In the genomic region with DNA sequence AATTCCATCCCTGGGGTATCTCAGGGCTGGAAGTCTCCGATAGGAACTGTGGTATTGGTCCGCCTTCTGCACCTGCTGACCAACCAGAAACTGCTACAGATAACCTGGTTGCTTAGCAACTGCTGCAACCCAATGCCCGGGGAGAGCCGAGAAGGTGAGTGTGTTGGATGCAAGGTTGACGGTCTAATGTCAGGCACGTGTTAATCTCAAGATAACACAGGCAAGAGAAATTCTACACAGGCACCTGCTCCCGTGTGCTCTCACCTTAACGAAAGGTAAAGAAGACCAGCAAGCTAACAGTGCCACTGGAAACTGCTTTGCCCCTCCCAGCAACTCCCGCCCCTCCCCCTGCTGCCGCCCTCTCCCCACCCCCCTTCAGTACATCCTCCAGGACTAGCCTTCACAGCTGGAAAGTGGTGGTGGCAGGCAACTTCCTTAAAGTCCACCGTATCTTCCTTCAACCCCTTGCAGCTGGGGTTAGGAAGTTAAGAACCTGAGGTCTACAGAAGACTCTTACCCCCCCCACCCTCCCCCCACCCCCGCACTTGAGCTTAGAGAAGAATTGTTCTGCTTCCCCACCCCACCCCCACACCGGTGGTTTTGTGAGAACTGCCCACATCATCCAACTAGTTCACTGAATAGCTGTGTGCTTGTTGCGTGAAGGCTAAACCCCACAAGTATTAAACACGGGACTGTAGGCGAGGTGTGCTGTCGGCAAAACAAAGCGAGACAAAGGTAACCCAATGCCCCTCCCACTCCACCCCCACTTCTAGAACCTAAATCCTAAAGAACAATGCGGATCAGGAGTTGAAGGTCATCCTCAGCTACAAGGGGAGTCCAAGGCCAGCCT, we compare ENCODE assay signal across 7 mouse cellular contexts. TPM values are rescaled to one million over a fixed set of nuclear protein-coding genes. Genes with fewer than 3 reads are reported as not detected.
A peak's percentile ranks its signal among the peaks of the same experiment; 100 is the strongest.
DNase-seq lines count a peak whose midpoint lies in the region; ATAC-seq and TF ChIP-seq lines count a peak whose summit lies in the region.

No protein-coding gene starts in this region.

- H3K4me1 ChIP-seq in spleen, adult 2 months (ENCODE audit: control insufficient read depth, insufficient read depth, insufficient read length) = peaks cover 24% of the 10 kb centered on the region; the same call in 1 of the 2 replicates
- H3K4me1 ChIP-seq in embryonic facial prominence, embryonic 11.5 days (ENCODE audit: control insufficient read depth, insufficient read depth, low read length) = no peaks in the 10 kb centered on the region
- peaks cover 44% of the 10 kb centered on the region for H3K4me1 ChIP-seq in limb, embryonic 10.5 days
- H3K4me1 ChIP-seq in neural tube, embryonic 15.5 days = peaks cover 31% of the 10 kb centered on the region

- TF ChIP-seq POLR2A in spleen, adult 2 months (IDR thresholded peaks at IDR 0.05; ENCODE audit: low read depth, low read length) = no peak

- peak; percentile 61; the same call in 1 of the 2 replicates for ATAC-seq in embryonic facial prominence, embryonic 11.5 days (replicated peaks; ENCODE audit: insufficient number of reproducible peaks, low FRiP score, low TSS enrichment, low read depth)
- peak; percentile 88 for ATAC-seq in neural tube, embryonic 15.5 days (ENCODE audit: low FRiP score)

- WGBS in spleen, adult 2 months = 11% methylated on average over 19 of the region's 19 CpGs
- WGBS in embryonic facial prominence, embryonic 11.5 days = 15% methylated on average over 19 of the region's 19 CpGs
- WGBS in limb, embryonic 10.5 days = 21% methylated on average over 19 of the region's 19 CpGs
- WGBS in neural tube, embryonic 15.5 days = 23% methylated on average over 19 of the region's 19 CpGs

- peak overlapping the region; percentile 58 for H3K27ac ChIP-seq in spleen, adult 2 months (ENCODE audit: insufficient read depth, low read length)
- H3K27ac ChIP-seq in embryonic facial prominence, embryonic 11.5 days (replicated peaks; ENCODE audit: low read depth, low read length) = no peak overlapping the region
- no peak overlapping the region for H3K27ac ChIP-seq in limb, embryonic 10.5 days
- peak overlapping the region; percentile 72 for H3K27ac ChIP-seq in neural tube, embryonic 15.5 days (replicated peaks)

- peak overlapping the region; percentile 16 for H3K4me3 ChIP-seq in spleen, adult 2 months (ENCODE audit: extremely low read depth, insufficient read depth, insufficient read length)
- no peak overlapping the region for H3K4me3 ChIP-seq in embryonic facial prominence, embryonic 11.5 days (ENCODE audit: low read depth, low read length)
- H3K4me3 ChIP-seq in limb, embryonic 10.5 days = peak overlapping the region; percentile 33
- H3K4me3 ChIP-seq in neural tube, embryonic 15.5 days (replicated peaks) = peak overlapping the region; percentile 24

- H3K36me3 ChIP-seq in spleen, adult 2 months (ENCODE audit: control insufficient read depth, insufficient read depth, low read length) = no peaks in the 10 kb centered on the region
- no peaks in the 10 kb centered on the region for H3K36me3 ChIP-seq in embryonic facial prominence, embryonic 11.5 days (replicated peaks; ENCODE audit: control insufficient read depth, insufficient read depth, low read depth, low read length)
- H3K36me3 ChIP-seq in limb, embryonic 10.5 days = no peaks in the 10 kb centered on the region
- no peaks in the 10 kb centered on the region for H3K36me3 ChIP-seq in neural tube, embryonic 15.5 days

- no peak overlapping the region for H3K9ac ChIP-seq in embryonic facial prominence, embryonic 11.5 days (replicated peaks; ENCODE audit: low read length)
- H3K9ac ChIP-seq in neural tube, embryonic 15.5 days (replicated peaks) = no peak overlapping the region

- TF ChIP-seq CTCF in spleen, adult 2 months (IDR thresholded peaks at IDR 0.05; ENCODE audit: extremely low read depth, insufficient read depth, insufficient read length, insufficient replicate concordance) = no peak

- H3K9me3 ChIP-seq in embryonic facial prominence, embryonic 11.5 days (replicated peaks; ENCODE audit: control insufficient read depth, low read length) = no peaks in the 10 kb centered on the region
- no peaks in the 10 kb centered on the region for H3K9me3 ChIP-seq in limb, embryonic 10.5 days (replicated peaks)
- H3K9me3 ChIP-seq in neural tube, embryonic 15.5 days (replicated peaks) = no peaks in the 10 kb centered on the region

- DNase-seq in spleen, adult 2 months (ENCODE audit: low read depth in 1 of 2, low spot score in 2 of 2) = peak in 1 of 2 experiments; percentile 52
- no peak for DNase-seq in spleen, adult 12 weeks (ENCODE audit: low spot score)
- DNase-seq in embryonic facial prominence, embryonic 11.5 days (ENCODE audit: low spot score) = peak; percentile 59
- no peak for DNase-seq in limb, embryonic 10.5 days (ENCODE audit: low spot score)
- DNase-seq in gastrocnemius, postnatal 4 days (ENCODE audit: low spot score in 2 of 2) = no peak
- DNase-seq in right cerebral cortex, postnatal 25 days = no peak

- H3K4me2 ChIP-seq in embryonic facial prominence, embryonic 11.5 days (ENCODE audit: low read depth, low read length) = peak overlapping the region; percentile 39
- peak overlapping the region; percentile 50 for H3K4me2 ChIP-seq in neural tube, embryonic 15.5 days

- no peaks in the 10 kb centered on the region for H3K27me3 ChIP-seq in spleen, adult 2 months (ENCODE audit: control insufficient read depth, insufficient read depth, low read length)
- H3K27me3 ChIP-seq in embryonic facial prominence, embryonic 11.5 days (ENCODE audit: control insufficient read depth, insufficient read depth, low read length) = no peaks in the 10 kb centered on the region
- H3K27me3 ChIP-seq in limb, embryonic 10.5 days (ENCODE audit: low read depth, poor library complexity, severe bottlenecking) = no peaks in the 10 kb centered on the region
- no peaks in the 10 kb centered on the region for H3K27me3 ChIP-seq in neural tube, embryonic 15.5 days (replicated peaks)

RNA-seq across cellular contexts. Expression of gene Tbc1d7, which starts 44.1 kb away (rescaled TPM):
- 5.7 and 6.3 TPM in 2 replicates for polyA plus RNA-seq in spleen, adult 2 months (2012; rRNA removed)
- polyA plus RNA-seq in embryonic facial prominence, embryonic 11.5 days (2014; fragmentation: Nextera tagmentation; extraction: Ambion mirVana) = 71.5 and 72.9 TPM in 2 replicates
- polyA plus RNA-seq in limb, embryonic 10.5 days (2016; fragmentation: Nextera tagmentation; extraction: Ambion mirVana) = 63.5 and 67.6 TPM in 2 replicates
- polyA plus RNA-seq in neural tube, embryonic 15.5 days (2015; fragmentation: Nextera tagmentation; extraction: Ambion mirVana) = 77.4 and 80.3 TPM in 2 replicates
- total RNA-seq in gastrocnemius, postnatal 4 days (2021) = 10 to 100 TPM; 24.0 to 26.8 TPM

Comparison
In these comparisons a context has a peak if more than half of its experiments do, and no peak if none do; other contexts are left out.
1. H3K27ac ChIP-seq: peak in spleen, adult 2 months (single experiment) and neural tube, embryonic 15.5 days (single experiment); none in embryonic facial prominence, embryonic 11.5 days (single experiment) and limb, embryonic 10.5 days (single experiment).